Mouse (Mus musculus) limb, embryonic 13.5 days (tissue): ENCODE measurements at regions not wholly inside any gene's neighbourhood (a gene's known extent, or its start where the extent isn't known, plus 50 kb on each side); places are given as distances from the start of the nearest gene placed in this dataset.

Experiments used
- ATAC-seq: fragments of 200-750 bp; cut with Nextera tagmentation; 2 replicates; pipeline ENCODE4 v1.8.0; 2017; ENCODE audit warnings: low read depth, moderate number of reproducible peaks, moderate TSS enrichment; ENCODE audit not compliant: low FRiP score
- H3K27ac ChIP-seq: fragments of 300-500 bp; sonication (generic); 2 replicates; pipeline ENCODE4 v1.5.1; 2015; ENCODE audit warnings: inconsistent platforms, mild to moderate bottlenecking, moderate library complexity
- H3K27me3 ChIP-seq: fragments of 300-500 bp; sonication (generic); 2 replicates; pipeline ENCODE4 v1.6.1; 2015; ENCODE audit warnings: mild to moderate bottlenecking, inconsistent platforms
- H3K36me3 ChIP-seq: fragments of 300-500 bp; sonication (generic); 2 replicates; pipeline ENCODE4 v1.6.1; 2015; ENCODE audit warnings: inconsistent platforms, mild to moderate bottlenecking, moderate library complexity
- H3K4me1 ChIP-seq: fragments of 300-500 bp; sonication (generic); 2 replicates; pipeline ENCODE4 v1.6.1; 2015; ENCODE audit warnings: inconsistent platforms
- H3K4me2 ChIP-seq: fragments of 300-500 bp; sonication (generic); replicated peaks from 2 replicates; pipeline ENCODE4 v1.6.1; 2015; ENCODE audit warnings: inconsistent platforms, mild to moderate bottlenecking, moderate library complexity
- H3K4me3 ChIP-seq: fragments of 300-500 bp; sonication (generic); 2 replicates; pipeline ENCODE4 v1.5.1; 2015; ENCODE audit warnings: moderate library complexity, mild to moderate bottlenecking, inconsistent platforms
- H3K9ac ChIP-seq: fragments of 300-500 bp; sonication (generic); 2 replicates; pipeline ENCODE4 v1.6.1; 2015; ENCODE audit warnings: mild to moderate bottlenecking, inconsistent platforms
- H3K9me3 ChIP-seq: fragments of 300-500 bp; sonication (generic); 2 replicates; pipeline ENCODE4 v1.6.1; 2016; ENCODE audit warnings: inconsistent platforms
- WGBS: fragments of 180-500 bp; shearing (Covaris S2); methylation state at CpG from one replicate; pipeline ENCODE4 v1.1.7; 2015; 5-methylcytosine and 5-hydroxymethylcytosine counted together

DNA sequence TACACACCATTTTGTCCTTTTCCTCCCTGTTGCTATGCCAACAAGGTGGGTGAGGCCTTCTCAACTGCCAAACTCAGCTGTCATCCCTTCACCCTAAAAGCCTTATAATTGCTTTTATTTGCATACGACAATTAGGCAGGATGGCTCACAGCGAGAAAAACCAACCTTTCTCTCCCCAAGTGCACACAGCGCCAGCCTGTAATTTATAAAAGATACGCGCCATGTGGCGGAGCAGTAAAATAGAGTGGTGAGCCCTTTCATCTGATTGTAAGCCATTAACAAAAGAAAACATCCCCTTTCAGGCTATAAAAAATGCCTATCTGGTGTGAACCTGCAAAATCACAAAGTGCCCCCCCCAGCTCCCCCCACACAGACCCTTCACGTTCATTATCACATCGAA lies 262.0 kb downstream of the Nr2f2 start:
- Histone ChIP-seq H3K4me1 (peaks cover 5% of the 10 kb centered on the region), H3K4me3 (no peak overlapping the region)
- WGBS = 7% methylated on average over 8 of the region's 8 CpGs

DNA sequence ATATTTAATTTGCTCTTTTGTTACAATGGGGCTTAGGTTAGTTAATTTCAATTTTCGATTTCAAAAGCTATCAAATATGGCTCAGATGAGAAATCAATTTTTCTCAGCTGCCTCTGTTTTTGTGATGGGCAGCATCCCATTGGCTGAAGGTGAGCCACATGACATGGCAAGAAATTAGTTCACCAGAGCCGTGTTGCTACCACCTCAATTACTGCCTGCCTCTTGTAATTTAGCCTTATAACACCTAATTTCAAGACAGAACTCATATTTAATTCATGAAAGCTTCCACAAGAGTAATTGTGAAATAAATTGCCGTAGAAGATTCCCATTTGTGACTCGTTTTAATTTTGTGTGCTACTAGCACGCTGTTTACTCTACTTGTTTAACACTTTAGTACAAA lies 262.9 kb downstream of the Nr2f2 start:
- no peak overlapping the region for H3K9ac ChIP-seq
- no peak overlapping the region for H3K4me2 ChIP-seq
- no peak overlapping the region for H3K4me3 ChIP-seq
- H3K27me3 ChIP-seq = peaks cover 54% of the 10 kb centered on the region
- H3K9me3 ChIP-seq = no peaks in the 10 kb centered on the region
- H3K4me1 ChIP-seq = peaks cover 5% of the 10 kb centered on the region
- 47% methylated on average over 5 of the region's 5 CpGs for WGBS
- ATAC-seq = no peak
- no peaks in the 10 kb centered on the region for H3K36me3 ChIP-seq
- H3K27ac ChIP-seq = no peak overlapping the region

More for the DNA sequence above, 262.0 kb downstream of the Nr2f2 start:
- no peak for ATAC-seq
- Histone ChIP-seq H3K27ac (no peak overlapping the region), H3K4me2 (no peak overlapping the region; the same call in 1 of the 2 replicates), H3K27me3 (peaks cover 61% of the 10 kb centered on the region), H3K9me3 (no peaks in the 10 kb centered on the region), H3K9ac (no peak overlapping the region), H3K36me3 (no peaks in the 10 kb centered on the region)

DNA sequence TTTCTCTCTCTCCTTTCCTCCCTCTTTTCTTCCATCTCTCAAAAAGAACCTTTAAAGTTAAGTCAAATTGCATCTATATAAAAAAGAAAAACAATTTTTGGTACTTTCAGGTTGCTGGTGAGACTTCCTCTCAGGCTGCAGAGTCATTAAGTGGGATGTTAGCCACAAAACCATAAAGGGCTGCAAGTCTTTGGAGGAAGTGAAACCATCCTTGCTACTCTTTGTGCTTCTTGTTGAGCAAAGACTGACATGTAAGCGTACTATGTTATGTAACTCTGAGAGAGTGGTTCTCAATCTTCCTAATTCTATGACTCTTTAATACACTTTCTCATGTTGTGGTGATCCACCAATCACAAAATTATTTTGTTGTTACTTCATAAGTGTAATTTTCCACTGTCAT lies 267.5 kb downstream of the Nr2f2 start:
- peaks cover 3% of the 10 kb centered on the region; the same call in 1 of the 2 replicates for H3K4me1 ChIP-seq
- no peak overlapping the region for H3K9ac ChIP-seq
- WGBS = 93% methylated on average over 1 of the region's 1 CpGs
- H3K36me3 ChIP-seq = no peaks in the 10 kb centered on the region
- ATAC-seq = no peak
- H3K4me3 ChIP-seq = no peak overlapping the region
- H3K4me2 ChIP-seq = no peak overlapping the region
- no peak overlapping the region for H3K27ac ChIP-seq
- H3K27me3 ChIP-seq = peaks cover 32% of the 10 kb centered on the region
- H3K9me3 ChIP-seq = no peaks in the 10 kb centered on the region

DNA sequence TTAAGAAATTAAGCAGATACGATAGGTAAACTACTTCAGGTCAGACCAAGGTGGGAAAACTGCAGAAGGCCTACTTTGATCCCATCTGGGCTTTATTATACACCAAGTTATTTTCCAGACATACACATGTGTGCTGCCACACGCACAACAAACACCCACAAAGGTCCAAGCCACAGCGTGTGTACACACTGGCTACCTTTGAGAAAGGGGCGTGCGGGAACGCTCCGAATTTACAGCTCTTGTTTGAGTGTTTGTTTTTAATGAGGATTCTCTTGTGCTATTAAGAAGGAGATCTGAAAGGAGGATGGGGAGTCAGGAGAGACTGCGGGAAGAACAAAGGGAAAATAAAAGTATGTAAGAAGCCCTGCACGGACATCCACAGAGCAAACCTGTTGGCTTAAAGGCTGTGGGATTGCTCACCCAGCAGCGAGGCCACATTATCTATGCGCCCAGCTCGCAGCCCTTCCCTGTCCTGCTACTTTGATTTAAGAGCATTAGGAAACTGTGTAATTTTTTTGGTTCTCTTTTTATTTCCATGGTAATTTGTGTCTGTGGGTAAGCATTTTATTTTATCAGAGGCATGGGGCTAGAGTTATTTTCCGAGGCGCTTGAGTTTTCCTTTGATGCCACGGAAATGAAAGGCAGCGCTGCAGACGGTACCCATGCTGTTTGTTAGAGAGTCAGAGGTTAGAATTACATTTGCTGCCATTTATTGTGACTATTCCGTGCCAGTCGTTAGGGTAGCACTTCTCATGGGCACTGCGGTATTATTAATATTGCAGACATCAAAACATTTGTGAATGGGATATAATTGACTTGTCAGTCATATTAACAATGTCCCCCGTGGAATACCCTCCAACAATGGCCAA lies 272.4 kb downstream of the Nr2f2 start:
- Histone ChIP-seq H3K36me3 (no peaks in the 10 kb centered on the region), H3K9me3 (peaks cover 3% of the 10 kb centered on the region), H3K27me3 (peaks cover 4% of the 10 kb centered on the region), H3K4me2 (peak overlapping the region; percentile 53), H3K4me3 (peak overlapping the region; percentile 18; the same call in 1 of the 2 replicates), H3K9ac (no peak overlapping the region), H3K27ac (no peak overlapping the region), H3K4me1 (peaks cover 8% of the 10 kb centered on the region; the same call in 1 of the 2 replicates)
- ATAC-seq = no peak
- 34% methylated on average over 21 of the region's 21 CpGs for WGBS

DNA sequence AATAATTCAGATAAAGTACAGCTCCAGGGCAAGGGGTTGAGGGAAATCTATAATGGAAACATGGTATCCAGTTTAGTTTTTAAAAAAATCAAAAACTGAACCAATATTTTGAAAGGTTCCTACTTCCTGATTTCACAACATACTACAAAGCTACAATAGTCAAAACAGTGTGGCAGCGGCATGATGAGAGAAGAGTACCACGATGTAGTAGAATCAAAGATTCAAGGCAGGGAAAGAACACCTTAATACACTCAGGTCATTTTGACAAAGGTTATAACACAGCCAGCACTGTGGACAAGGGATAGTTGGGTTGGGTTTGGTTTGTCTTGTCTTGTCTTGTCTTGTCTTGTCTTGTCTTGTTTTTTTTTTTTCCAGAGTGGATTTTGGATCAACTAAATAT lies 274.4 kb downstream of the Nr2f2 start:
- Histone ChIP-seq H3K27me3 (no peaks in the 10 kb centered on the region), H3K4me3 (no peak overlapping the region), H3K27ac (no peak overlapping the region), H3K9ac (no peak overlapping the region), H3K4me1 (peaks cover 8% of the 10 kb centered on the region; the same call in 1 of the 2 replicates), H3K36me3 (no peaks in the 10 kb centered on the region), H3K4me2 (no peak overlapping the region), H3K9me3 (peaks cover 3% of the 10 kb centered on the region)
- 96% methylated on average over 2 of the region's 2 CpGs for WGBS
- no peak for ATAC-seq

DNA sequence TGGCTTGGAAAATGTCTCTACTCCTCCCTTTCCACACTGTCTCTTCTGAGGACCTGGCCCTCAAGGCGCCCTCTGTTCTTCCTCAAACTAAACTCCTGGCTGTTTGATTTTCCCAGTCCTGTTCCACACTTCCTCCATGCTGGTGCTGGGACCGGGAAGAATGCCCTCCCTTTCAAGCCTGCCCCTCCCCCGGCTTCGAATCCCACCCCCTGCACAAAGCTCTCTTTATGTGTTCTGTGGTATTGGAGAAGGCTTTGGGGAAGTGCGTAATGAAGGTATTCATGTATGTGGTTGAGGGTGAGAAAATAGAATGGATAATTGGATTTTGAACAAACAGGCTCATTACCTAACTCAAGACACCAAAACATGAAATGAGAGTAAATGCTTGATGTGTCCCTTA lies 277.4 kb downstream of the Nr2f2 start:
- H3K27me3 ChIP-seq = no peaks in the 10 kb centered on the region
- no peak overlapping the region for H3K9ac ChIP-seq
- no peak for ATAC-seq
- H3K27ac ChIP-seq = no peak overlapping the region
- WGBS = 54% methylated on average over 5 of the region's 5 CpGs
- H3K9me3 ChIP-seq = peaks cover 3% of the 10 kb centered on the region
- no peak overlapping the region for H3K4me3 ChIP-seq
- no peak overlapping the region for H3K4me2 ChIP-seq
- H3K4me1 ChIP-seq = peaks cover 6% of the 10 kb centered on the region; the same call in 1 of the 2 replicates
- H3K36me3 ChIP-seq = no peaks in the 10 kb centered on the region

DNA sequence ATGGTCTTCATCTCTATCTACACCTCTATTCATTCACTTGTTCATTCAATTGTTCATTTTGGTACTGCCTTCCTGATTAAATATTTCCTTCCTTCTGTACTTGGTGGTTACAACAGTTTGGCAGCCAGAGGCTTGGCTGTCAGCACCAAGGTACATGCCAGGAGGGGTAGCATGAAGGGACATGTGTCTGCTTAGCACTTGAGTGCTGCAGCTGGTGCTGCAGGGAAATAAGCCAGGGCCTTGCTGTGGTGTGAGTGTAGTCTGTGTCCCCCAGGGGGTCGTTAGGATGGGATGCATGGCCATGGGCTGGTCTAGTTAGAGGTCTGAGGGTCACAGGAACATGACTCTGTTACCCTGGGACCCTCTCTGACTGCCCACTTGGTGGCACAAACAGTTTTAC lies 296.9 kb downstream of the Nr2f2 start:
- no peak overlapping the region for H3K4me2 ChIP-seq
- no peaks in the 10 kb centered on the region for H3K36me3 ChIP-seq
- no peak overlapping the region for H3K27ac ChIP-seq
- no peak overlapping the region for H3K9ac ChIP-seq
- no peak overlapping the region for H3K4me3 ChIP-seq
- H3K27me3 ChIP-seq = no peaks in the 10 kb centered on the region; the same call in 1 of the 2 replicates
- H3K4me1 ChIP-seq = peaks cover 16% of the 10 kb centered on the region; the same call in 1 of the 2 replicates
- 40% methylated on average over 1 of the region's 1 CpGs for WGBS
- H3K9me3 ChIP-seq = no peaks in the 10 kb centered on the region
- no peak for ATAC-seq

DNA sequence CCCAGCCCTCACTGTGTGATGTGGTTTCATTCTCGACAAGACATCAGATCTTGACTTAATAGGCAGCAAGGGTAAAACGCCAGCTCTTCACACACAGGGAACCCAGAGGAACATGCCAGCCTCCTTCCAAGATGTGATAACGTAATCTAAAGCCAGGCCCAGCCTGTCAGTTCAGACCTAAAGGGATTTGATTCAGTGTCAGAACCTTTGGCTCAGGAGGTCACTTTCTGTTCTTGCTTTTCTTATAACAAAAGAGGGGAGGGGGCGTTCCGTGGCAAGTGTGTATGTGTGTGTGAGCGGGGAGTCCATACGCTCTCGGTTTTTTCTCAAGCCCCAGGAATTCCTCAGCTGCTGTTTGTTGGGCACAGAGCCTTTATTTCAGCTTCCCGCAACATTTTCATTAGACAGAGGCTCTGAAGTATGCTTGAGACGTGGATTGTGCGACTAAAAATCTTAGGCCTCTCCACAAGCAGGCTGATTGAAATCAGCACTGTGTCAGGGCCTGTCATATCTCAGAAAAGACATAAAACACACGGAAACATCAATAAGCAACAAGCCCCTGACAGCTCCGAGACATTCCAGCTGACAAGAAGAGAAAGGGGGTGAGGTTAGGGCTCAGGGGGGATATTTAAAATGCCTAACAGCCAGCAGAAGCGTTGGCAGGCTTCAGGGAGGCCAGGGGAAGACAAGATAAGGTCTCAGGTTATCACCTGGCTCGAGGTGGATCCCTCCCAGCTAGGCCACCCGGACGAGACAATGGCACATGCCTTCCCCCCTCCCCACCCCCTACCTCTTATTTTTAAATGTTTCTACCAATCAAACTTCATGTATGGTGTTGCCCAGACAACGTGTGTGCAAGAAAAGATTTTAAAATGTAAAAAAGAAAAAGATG lies 298.5 kb downstream of the Nr2f2 start:
- Histone ChIP-seq H3K4me3 (no peak overlapping the region), H3K27me3 (no peaks in the 10 kb centered on the region; the same call in 1 of the 2 replicates), H3K36me3 (no peaks in the 10 kb centered on the region), H3K4me1 (peaks cover 16% of the 10 kb centered on the region; the same call in 1 of the 2 replicates), H3K27ac (no peak overlapping the region), H3K4me2 (peak overlapping the region; percentile 25), H3K9ac (no peak overlapping the region), H3K9me3 (no peaks in the 10 kb centered on the region)
- ATAC-seq = 0 out of 2 replicates have a peak, but pooled peaks have one; percentile 32
- WGBS = 26% methylated on average over 18 of the region's 18 CpGs

DNA sequence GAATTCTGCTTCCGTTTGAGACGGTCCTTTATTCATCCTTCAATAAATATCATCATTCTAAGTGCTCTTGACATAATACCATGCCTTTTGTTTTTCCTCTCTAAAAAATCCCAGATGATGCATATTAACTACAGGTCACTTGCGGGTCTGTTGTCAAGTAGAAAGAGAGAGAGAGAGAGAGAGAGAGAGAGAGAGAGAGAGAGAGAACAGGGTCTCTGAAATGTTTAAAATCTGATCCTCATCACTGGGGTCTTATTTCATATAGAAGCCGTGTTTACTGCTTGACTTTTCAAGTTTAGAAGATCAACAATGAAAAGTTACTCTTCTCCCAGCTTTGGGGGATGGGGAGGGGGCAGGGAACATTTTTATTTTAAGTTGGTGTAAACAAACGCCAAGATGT lies 299.5 kb downstream of the Nr2f2 start:
- no peaks in the 10 kb centered on the region for H3K36me3 ChIP-seq
- no peak overlapping the region for H3K9ac ChIP-seq
- no peak for ATAC-seq
- WGBS = 61% methylated on average over 5 of the region's 5 CpGs
- H3K4me1 ChIP-seq = peaks cover 16% of the 10 kb centered on the region; the same call in 1 of the 2 replicates
- no peak overlapping the region for H3K4me3 ChIP-seq
- H3K4me2 ChIP-seq = no peak overlapping the region
- no peaks in the 10 kb centered on the region; the same call in 1 of the 2 replicates for H3K27me3 ChIP-seq
- no peaks in the 10 kb centered on the region for H3K9me3 ChIP-seq
- no peak overlapping the region for H3K27ac ChIP-seq

DNA sequence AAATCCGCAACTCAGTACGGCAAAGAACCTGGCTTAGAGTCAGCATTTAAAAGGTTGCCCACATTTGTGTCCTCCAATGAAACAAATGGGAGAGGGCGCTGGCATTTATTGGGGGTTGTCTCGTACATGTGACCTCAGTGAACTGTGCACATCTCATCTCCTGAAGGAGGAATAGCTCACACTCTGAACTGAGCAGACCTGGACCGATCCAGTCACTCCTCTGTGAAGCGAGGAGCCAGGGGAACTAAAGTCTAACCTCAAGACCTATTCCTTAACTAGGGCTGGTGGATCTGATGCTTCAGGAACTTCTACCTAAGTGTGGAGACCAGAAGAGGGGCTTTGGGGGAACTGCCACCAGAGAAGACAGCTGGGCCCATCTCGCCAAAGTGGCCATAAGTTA lies 300.1 kb downstream of the Nr2f2 start:
- WGBS = 85% methylated on average over 7 of the region's 7 CpGs
- H3K4me1 ChIP-seq = peaks cover 16% of the 10 kb centered on the region; the same call in 1 of the 2 replicates
- no peak for ATAC-seq
- no peak overlapping the region for H3K27ac ChIP-seq
- no peak overlapping the region for H3K4me2 ChIP-seq
- H3K4me3 ChIP-seq = no peak overlapping the region
- H3K36me3 ChIP-seq = no peaks in the 10 kb centered on the region
- H3K27me3 ChIP-seq = peaks cover 2% of the 10 kb centered on the region; the same call in 1 of the 2 replicates
- no peak overlapping the region for H3K9ac ChIP-seq
- H3K9me3 ChIP-seq = no peaks in the 10 kb centered on the region

DNA sequence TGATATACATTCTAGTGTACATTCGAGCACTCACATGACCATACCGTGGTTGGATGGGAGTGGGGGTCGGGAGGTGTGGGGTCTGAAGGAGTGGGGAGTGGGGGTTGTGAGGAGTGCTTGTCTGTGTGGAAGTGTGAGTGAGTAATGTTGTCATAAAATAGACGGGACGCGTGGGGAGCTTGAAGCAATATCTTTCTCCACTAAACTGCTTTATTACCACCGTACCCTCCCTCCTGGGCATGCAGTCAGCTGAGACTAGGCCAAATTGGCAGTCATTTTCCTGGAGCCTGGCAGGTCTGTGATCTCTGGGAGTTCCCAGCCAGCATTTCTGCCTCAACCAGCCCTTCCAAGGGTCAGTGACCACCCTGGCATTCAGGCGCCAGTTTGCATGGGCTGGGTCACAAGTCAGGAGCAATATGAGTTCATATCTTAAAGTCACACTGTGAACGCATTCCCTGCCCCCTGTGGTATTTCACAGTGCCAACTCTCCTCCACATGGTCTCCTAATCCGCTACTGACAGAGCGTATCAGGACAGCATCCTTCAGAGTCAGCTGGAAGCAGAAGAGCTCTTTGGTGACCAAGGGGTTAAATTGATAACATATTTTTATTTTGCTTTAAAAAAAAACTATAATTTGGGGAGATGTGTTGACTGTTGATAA lies 300.9 kb downstream of the Nr2f2 start:
- ATAC-seq = peak; percentile 69; the same call in 1 of the 2 replicates
- H3K27ac ChIP-seq = no peak overlapping the region
- H3K9me3 ChIP-seq = no peaks in the 10 kb centered on the region
- H3K36me3 ChIP-seq = no peaks in the 10 kb centered on the region
- peaks cover 2% of the 10 kb centered on the region; the same call in 1 of the 2 replicates for H3K27me3 ChIP-seq
- H3K9ac ChIP-seq = no peak overlapping the region
- H3K4me3 ChIP-seq = no peak overlapping the region
- H3K4me1 ChIP-seq = peaks cover 16% of the 10 kb centered on the region; the same call in 1 of the 2 replicates
- H3K4me2 ChIP-seq = no peak overlapping the region
- 44% methylated on average over 11 of the region's 11 CpGs for WGBS
